Mouse (Mus musculus): ENCODE measurements around the gene Prok1. TPM values are rescaled to one million over a fixed set of nuclear protein-coding genes. Genes with fewer than 3 reads are reported as not detected.

Gene Prok1
- polyA plus RNA-seq, 1 experiment = not detected

DNA sequence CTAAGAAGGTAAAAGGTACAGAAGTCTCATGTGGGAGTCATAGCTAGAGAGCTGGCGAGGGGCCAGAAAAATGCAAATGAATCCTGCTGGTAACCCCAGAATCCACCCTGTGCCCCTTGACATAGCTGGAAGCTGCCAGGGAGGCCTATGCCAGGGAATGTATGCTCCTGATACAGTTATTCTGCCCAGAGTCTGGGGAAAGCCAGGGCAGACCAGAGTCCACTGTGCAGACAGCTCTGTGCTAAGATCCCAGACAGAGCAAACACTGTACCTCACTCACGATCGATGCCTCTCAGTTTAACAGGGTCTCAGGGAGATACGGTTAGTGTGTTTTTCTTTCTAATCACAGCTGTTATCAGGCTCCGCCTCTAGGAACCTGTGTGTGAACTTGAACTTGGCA lies 9.7 kb downstream of the Prok1 start:
- TF ChIP-seq TAL1 (IDR thresholded peaks at IDR 0.05; ENCODE audit: low read length) = no peak
- TF ChIP-seq GATA1 (IDR thresholded peaks at IDR 0.05; ENCODE audit: low read length) = no peak
- Histone ChIP-seq H3K4me1 (ENCODE audit: control insufficient read depth) (no peaks in the 10 kb centered on the region), H3K9me3 (ENCODE audit: control insufficient read depth, low read length) (no peaks in the 10 kb centered on the region), H3K4me3 (replicated peaks) (no peak overlapping the region), H3K36me3 (ENCODE audit: control insufficient read depth) (no peaks in the 10 kb centered on the region), H3K27me3 (ENCODE audit: control insufficient read depth) (no peaks in the 10 kb centered on the region)

DNA sequence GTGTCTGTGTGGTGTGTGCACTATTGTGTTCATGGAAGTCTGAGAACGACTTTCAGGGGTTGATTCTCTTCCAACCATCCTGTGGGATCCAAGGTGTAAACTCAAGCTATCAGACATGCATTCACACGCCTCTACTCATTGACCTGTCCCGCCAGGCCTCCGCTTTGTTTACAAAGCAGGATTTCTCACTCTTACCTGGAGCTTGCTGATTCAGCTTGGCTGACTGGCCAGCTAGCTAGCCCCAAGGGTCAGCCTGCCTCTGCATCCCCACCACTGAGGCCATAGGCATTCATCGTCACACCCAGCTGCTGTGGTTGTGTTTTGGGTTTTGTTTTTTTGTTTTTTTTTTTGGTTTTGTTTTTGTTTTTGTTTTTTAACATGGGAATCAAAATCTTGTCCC lies 10.3 kb downstream of the Prok1 start:
- Histone ChIP-seq H3K4me1 (ENCODE audit: control insufficient read depth) (no peaks in the 10 kb centered on the region), H3K36me3 (ENCODE audit: control insufficient read depth) (no peaks in the 10 kb centered on the region), H3K27me3 (ENCODE audit: control insufficient read depth) (no peaks in the 10 kb centered on the region), H3K4me3 (replicated peaks) (no peak overlapping the region), H3K9me3 (ENCODE audit: control insufficient read depth, low read length) (peaks cover 2% of the 10 kb centered on the region)
- no peak for TF ChIP-seq GATA1 (IDR thresholded peaks at IDR 0.05; ENCODE audit: low read length)
- TF ChIP-seq TAL1 (IDR thresholded peaks at IDR 0.05; ENCODE audit: low read length) = no peak

DNA sequence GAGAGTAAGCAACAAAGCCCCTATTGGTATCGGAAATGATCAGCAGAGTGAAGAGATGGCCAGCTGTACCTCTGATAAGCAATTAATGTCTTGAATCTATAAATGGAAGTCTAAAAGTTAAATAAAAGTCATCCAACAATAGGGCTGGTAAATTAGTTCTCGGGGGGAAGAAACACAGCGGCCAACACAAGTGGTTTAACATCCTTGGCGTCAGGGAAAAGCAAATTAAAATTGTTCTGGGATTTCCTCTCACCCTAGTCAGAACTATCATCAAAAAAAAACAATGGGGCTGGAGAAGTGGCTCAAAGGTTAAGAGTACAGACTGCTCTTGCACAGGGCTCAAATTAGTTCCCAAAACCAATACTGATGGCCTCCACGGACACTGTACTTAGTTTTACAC lies 13.7 kb downstream of the Prok1 start:
- peaks cover 4% of the 10 kb centered on the region for H3K9me3 ChIP-seq (ENCODE audit: control insufficient read depth, low read length)

DNA sequence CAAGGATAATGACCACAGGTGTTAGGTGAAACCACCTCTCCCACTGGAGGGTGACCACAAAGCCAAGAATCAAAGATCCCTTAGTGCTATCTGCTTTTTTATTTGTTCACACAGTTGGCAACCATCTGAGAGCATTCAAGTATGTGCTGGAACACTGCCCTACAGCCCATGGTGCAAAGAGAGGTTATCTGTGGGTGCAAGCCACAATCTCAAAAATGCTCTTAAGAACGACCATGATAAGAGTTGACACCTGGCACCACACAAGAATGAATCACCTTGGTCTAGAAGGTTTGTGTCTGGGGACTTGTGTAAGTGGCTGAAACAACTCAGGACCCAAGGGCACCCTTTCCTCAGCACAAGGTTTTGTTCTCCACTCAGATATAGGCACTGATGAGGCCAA lies 16.3 kb downstream of the Prok1 start:
- TF ChIP-seq TAL1 (IDR thresholded peaks at IDR 0.05; ENCODE audit: low read length) = no peak
- TF ChIP-seq GATA1 (IDR thresholded peaks at IDR 0.05; ENCODE audit: low read length) = no peak
- Histone ChIP-seq H3K9me3 (ENCODE audit: control insufficient read depth, low read length) (peaks cover 4% of the 10 kb centered on the region), H3K27me3 (ENCODE audit: control insufficient read depth) (no peaks in the 10 kb centered on the region), H3K4me3 (replicated peaks) (no peak overlapping the region), H3K4me1 (ENCODE audit: control insufficient read depth) (no peaks in the 10 kb centered on the region), H3K36me3 (ENCODE audit: control insufficient read depth) (no peaks in the 10 kb centered on the region)

More for the DNA sequence above, 13.7 kb downstream of the Prok1 start:
- no peaks in the 10 kb centered on the region for H3K36me3 ChIP-seq (ENCODE audit: control insufficient read depth)
- no peaks in the 10 kb centered on the region for H3K4me1 ChIP-seq (ENCODE audit: control insufficient read depth)
- TF ChIP-seq GATA1 (IDR thresholded peaks at IDR 0.05; ENCODE audit: low read length) = no peak
- TF ChIP-seq TAL1 (IDR thresholded peaks at IDR 0.05; ENCODE audit: low read length) = no peak
- no peaks in the 10 kb centered on the region for H3K27me3 ChIP-seq (ENCODE audit: control insufficient read depth)
- H3K4me3 ChIP-seq (replicated peaks) = no peak overlapping the region

DNA sequence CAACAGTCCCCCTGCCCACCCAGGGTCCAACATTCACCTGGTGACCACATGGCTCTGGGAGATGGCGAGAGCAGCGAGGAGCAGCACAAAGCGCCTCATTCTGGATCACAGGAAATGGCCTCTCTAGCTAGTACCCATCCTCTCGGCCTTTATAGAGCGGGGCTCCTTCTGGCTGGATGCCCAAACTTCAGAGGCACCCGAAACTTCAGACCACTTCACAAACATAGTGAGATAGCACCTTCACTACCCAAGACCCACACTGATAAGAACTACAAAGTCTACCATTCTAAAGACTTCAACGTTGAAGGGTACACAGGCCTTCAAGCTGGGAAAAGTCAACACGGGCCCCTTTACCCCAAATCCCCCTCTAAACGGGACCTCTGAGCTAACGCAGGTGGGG lies 17.9 kb downstream of the Prok1 start, which contains the start of gene Cym:
Cym (minus strand) TSS at position 125 of the 400 bp plus-strand sequence.
- H3K27me3 ChIP-seq (ENCODE audit: control insufficient read depth) = no peaks in the 10 kb centered on the region
- no peak within 1 kb of the TSS for H3K4me3 ChIP-seq (replicated peaks)
- peaks cover 4% of the 10 kb centered on the region for H3K9me3 ChIP-seq (ENCODE audit: control insufficient read depth, low read length)
- TF ChIP-seq GATA1 (IDR thresholded peaks at IDR 0.05; ENCODE audit: low read length) = no peak
- TF ChIP-seq TAL1 (IDR thresholded peaks at IDR 0.05; ENCODE audit: low read length) = no peak
- no peaks in the 10 kb centered on the region for H3K4me1 ChIP-seq (ENCODE audit: control insufficient read depth)
- no peaks in the 10 kb centered on the region for H3K36me3 ChIP-seq (ENCODE audit: control insufficient read depth)

DNA sequence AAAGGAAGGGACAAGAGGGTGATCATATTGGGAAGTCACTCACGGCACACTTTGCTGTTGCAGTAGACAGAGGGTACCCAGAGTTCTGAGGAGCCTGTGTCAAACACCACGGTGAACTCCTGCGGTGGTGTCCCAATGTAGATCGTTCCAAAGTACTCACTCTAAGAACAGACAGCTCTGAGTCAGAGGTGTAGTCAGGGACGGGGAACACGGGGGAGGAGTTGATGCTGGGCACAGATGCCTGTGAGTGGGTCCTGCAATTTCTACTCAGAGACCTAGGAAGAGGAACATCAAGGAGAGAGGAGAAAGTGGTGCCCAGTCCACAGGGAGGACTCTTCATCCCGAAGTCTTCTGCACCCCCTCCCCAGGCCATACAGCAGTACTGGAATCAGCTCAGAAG lies 20.9 kb downstream of the Prok1 start:
- H3K4me1 ChIP-seq (ENCODE audit: control insufficient read depth) = no peaks in the 10 kb centered on the region
- no peaks in the 10 kb centered on the region for H3K27me3 ChIP-seq (ENCODE audit: control insufficient read depth)
- no peak for TF ChIP-seq GATA1 (IDR thresholded peaks at IDR 0.05; ENCODE audit: low read length)
- TF ChIP-seq TAL1 (IDR thresholded peaks at IDR 0.05; ENCODE audit: low read length) = no peak
- H3K36me3 ChIP-seq (ENCODE audit: control insufficient read depth) = no peaks in the 10 kb centered on the region
- H3K4me3 ChIP-seq (replicated peaks) = no peak overlapping the region
- no peaks in the 10 kb centered on the region for H3K9me3 ChIP-seq (ENCODE audit: control insufficient read depth, low read length)

DNA sequence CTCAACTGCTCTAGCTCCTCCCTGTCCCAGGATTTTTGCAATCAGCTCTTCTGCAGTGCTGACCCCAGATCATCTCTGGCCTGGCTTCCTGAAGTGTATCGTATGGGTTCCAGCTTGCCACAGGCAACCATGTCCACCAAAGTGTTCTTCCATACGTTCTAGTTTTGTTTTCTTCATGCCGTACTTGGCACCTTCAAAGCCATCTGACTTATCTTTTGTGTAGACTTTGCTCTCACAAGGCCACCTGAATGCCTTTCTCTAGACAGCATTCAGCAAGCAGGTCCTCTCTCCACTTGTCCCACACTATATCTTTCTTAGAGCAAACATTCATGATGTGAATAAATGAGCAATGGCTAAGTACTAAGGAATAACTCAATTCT lies 22.4 kb downstream of the Prok1 start:
- H3K9me3 ChIP-seq (ENCODE audit: control insufficient read depth, low read length) = no peaks in the 10 kb centered on the region
- no peak overlapping the region for H3K4me3 ChIP-seq (replicated peaks)
- H3K36me3 ChIP-seq (ENCODE audit: control insufficient read depth) = no peaks in the 10 kb centered on the region
- no peaks in the 10 kb centered on the region for H3K27me3 ChIP-seq (ENCODE audit: control insufficient read depth)
- TF ChIP-seq TAL1 (IDR thresholded peaks at IDR 0.05; ENCODE audit: low read length) = no peak
- TF ChIP-seq GATA1 (IDR thresholded peaks at IDR 0.05; ENCODE audit: low read length) = no peak
- no peaks in the 10 kb centered on the region for H3K4me1 ChIP-seq (ENCODE audit: control insufficient read depth)

DNA sequence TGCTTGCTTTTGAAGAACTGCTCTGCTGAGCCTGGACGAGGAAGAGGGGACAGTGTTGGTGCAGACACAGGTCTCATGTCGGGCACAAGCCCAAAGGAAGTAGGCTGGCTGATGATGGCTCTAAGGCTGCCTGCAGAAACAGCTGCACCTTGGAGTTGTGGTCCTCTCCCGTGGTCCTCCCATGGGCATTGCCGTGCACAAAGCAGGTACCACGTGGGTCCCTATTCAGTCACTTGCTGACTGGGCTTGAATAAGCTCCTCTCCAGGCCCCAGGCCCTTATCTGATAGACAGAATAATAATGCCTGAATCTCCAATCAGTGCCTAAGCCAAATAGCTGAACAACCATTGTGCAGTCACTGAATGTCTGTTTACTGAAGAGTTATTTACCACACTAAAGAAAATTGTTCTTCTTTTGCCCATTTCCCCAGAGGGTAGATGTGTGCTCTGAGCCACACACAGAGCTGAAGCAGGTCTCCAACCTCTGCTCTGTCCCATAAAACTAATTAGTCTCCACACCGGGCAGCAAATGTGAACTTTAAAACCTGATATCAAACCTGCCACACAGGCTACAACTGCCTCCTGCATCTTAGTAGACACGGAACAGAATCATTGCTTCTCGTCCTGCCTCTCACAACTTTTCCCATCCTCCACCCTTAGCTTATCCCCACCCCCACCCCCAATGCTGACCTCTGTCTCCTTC lies 23.0 kb downstream of the Prok1 start:
- Histone ChIP-seq H3K27me3 (ENCODE audit: control insufficient read depth) (no peaks in the 10 kb centered on the region), H3K4me1 (ENCODE audit: control insufficient read depth) (no peaks in the 10 kb centered on the region), H3K36me3 (ENCODE audit: control insufficient read depth) (no peaks in the 10 kb centered on the region), H3K9me3 (ENCODE audit: control insufficient read depth, low read length) (no peaks in the 10 kb centered on the region), H3K4me3 (replicated peaks) (no peak overlapping the region)
- TF ChIP-seq GATA1 (IDR thresholded peaks at IDR 0.05; ENCODE audit: low read length) (no peak), TAL1 (IDR thresholded peaks at IDR 0.05; ENCODE audit: low read length) (no peak)

DNA sequence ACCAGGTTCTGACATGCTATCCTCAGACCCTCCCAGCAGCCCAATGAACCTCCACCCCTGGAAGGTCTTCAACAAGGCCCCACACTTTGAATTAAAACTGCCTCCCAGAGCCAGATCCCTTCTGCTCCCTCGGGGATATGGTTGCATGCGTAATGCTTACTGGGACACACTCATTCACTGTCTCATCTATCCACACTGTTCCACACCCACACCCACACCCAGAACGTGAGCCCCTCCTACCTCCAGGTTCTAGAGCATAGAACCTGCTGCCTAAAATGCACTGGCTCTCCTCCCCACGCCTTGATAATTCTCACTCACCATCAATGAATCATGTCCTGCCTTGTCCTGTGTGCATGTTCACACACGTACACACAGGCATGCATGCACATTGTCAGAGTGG lies 24.9 kb downstream of the Prok1 start:
- Histone ChIP-seq H3K9me3 (ENCODE audit: control insufficient read depth, low read length) (no peaks in the 10 kb centered on the region), H3K36me3 (ENCODE audit: control insufficient read depth) (no peaks in the 10 kb centered on the region), H3K4me1 (ENCODE audit: control insufficient read depth) (no peaks in the 10 kb centered on the region), H3K27me3 (ENCODE audit: control insufficient read depth) (no peaks in the 10 kb centered on the region), H3K4me3 (replicated peaks) (no peak overlapping the region)
- TF ChIP-seq GATA1 (IDR thresholded peaks at IDR 0.05; ENCODE audit: low read length) (no peak), TAL1 (IDR thresholded peaks at IDR 0.05; ENCODE audit: low read length) (no peak)
